Mouse (Mus musculus) thymus, postnatal 25 days (tissue): ENCODE results near the gene Ppip5k1.
"Not testable (repeated sequence)": the region's sequence is repeated elsewhere in the genome, so short reads cannot be mapped to it uniquely, and the experiment has no call there.

Source experiments
- DNase-seq: peaks from one replicate; pipeline ENCODE4 v3.0.0; 2022

Ppip5k1 gene

DNA sequence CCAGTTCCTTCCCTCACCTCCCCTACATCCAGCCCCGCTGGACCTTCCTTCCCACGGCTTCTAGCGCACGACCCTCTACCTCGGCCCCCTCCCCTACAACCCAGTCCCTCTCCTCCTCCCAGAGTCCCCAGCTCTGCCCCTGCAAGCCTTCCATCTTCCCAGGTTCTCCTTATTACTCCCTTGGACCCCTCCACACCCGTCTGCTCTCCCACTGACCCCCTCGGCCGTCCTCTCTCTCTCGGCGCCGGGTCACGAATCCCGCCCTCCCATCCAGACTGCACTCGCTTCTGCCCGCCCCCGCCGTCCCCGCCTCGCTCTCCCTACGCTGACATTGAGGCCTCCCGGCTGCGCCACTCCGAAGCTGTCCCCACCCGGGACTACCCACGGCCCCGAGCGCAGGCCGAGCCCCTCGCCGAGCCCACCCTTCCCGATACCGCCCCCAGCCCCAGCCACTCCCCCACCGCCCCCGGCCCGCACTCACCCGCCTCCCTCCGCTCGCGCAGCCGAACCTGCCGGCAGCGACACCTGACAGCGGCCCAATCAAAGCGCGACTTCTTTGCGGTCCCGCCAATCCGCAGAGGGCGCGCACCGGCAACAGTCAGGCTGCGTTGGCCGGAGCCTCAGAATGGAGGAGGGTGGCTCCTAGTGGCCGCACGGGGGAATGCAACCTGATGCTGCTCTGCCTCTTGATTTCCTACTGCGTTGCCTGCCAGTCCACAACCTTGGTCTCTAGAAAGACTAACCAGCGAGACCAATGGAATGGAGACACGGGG, at the start of gene Ppip5k1:
Gene Ppip5k1, minus strand, starts transcription at position 577 of the 773 bp plus-strand sequence.
- peak; percentile 96 for DNase-seq

DNA sequence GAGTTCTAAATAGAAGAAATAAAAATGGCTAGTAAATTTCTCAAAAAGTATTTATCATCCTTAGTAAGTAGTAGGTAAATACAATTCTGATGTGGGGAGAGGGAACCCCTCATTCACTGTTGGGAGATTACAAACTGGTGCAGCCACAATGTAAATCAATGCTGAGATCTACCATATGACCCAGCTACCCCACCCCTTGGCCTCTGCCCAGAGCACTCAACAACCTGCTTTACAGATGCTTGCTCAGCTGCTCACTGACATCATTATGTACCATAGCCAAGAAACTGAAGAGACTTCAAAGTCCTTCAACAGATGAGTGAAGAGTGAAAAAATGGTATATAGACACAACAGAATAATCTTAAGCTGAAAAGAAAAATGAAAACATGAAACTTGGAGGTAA, 48.1 kb upstream of the Ppip5k1 start:
- no peak for DNase-seq

DNA sequence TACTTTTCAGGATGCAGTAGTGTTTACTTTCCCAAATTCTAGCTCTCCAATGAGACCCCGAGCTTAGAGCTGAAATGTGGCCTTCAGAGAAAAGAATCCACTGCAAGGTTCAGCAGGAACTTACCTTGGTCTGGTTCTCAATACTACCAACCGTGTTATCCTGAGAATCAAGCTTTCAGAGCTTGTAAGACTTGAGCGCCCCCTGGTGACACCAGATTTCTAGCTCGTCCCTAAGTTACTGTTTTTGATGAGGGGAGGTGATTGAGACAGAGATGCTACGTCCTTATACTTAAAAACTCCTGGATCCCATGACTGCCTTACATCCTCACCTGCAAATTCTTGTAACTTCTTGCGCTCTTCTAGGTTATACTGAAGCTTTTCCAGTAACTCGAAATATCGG, 41.4 kb upstream of the Ppip5k1 start:
- peak; percentile 78 for DNase-seq

DNA sequence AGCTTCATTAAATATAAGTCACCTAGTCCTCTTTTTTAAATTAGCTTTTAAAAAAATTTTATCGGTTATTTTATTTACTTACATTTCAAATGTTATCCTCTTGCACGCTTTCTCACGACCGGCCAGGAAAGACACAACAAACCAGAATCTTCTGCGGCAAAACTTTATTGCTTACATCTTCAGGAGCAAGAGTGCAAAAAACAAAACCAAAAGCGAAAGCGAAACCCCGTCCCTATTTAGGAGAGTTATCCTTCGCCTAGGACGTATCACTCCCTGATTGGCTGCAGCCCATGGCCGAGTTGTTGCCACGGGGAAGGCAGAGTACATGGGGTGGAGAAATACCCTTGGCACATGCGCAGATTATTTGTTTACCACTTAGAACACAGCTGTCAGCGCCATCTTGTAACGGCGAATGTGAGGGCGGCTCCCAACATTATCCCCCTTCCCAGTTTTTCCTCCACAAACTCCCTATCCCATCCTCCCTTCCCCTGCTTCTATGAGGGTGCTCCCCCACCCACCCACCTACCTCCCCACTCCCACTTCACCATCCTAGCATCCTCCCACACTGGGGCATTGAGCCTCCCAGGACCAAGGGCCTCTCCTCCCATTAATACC, 31.9 kb upstream of the Ppip5k1 start, which contains the start of gene Strc:
Gene Strc, minus strand, starts transcription at position 208 of the 615 bp plus-strand sequence.
- DNase-seq = not testable (repeated sequence)

DNA sequence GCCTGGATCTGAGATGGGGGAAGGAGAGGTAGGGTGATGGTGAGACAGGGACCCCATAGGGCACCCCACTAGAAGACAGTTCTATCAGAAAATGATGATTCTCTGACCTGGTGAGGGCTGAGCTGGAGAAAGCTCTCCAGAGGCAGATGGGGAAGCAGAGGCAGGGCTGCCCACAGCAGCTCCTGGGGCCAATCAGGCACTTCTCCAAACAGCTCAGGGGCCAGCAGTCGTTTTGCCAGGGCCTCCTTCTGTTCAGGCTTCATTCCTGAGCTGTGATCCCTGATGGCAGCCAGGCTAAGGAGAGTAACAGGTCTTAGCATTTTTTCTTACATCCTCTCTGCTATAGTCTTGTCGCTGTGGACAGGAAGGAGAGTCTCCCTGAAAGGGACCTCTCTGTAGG, 19.6 kb upstream of the Ppip5k1 start:
- no peak for DNase-seq

DNA sequence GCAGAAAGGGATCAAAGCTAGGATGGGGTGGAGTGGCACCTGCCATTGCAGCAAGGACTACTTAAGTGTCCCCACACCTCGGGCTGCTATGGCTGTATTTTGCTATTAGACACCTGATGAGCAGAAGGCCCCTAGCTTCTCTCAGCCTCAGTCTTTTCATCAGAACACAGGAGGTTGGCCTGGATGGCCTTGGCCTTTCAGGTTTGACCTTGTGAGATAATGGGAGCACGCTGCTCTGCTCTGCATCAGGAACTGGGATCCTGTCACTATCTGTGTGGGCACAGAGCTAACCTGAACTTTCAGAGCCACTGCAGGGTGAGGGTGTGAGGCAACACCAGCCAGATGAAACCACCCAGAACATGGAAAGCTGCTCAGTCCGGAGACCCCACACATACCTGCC, 17.1 kb upstream of the Ppip5k1 start:
- no peak for DNase-seq

DNA sequence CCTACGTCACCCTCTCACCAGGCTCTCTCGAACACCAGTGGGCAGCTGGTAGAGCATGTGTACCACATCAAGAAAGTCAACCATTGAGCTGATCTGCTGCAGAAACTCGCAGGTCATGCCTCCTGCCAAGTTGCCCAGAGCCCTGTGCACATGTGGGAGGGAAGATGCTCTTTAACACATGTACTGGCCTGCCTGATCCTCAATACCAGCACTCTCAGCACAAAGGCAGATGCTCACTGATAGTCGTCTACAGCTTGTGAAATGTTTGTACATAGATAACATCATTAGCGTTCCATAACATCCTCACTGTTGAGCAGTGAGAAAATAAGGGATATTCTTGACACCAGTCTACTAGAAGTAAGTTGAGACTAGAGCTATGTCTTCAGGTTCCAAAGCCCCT, 15.7 kb upstream of the Ppip5k1 start:
- no peak for DNase-seq

DNA sequence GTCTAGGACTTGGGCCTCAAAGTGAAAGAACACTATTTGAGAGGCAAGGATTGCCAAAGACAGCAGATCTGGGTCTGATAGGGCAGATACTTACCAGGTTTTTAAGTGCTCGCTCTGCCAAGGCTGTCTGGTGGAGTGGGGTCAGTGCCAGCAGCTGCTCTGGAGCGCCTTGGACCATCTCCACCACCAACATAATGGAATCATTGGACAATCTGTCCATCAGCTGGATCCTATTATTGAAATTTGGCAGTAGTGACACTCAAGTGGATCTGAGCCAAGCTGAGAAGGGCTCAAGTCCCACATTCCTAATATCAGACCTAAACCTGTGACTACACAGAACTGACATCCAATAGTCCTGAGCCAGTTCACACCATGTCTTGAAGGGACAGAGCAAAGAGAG, 13.6 kb upstream of the Ppip5k1 start:
- no peak for DNase-seq

DNA sequence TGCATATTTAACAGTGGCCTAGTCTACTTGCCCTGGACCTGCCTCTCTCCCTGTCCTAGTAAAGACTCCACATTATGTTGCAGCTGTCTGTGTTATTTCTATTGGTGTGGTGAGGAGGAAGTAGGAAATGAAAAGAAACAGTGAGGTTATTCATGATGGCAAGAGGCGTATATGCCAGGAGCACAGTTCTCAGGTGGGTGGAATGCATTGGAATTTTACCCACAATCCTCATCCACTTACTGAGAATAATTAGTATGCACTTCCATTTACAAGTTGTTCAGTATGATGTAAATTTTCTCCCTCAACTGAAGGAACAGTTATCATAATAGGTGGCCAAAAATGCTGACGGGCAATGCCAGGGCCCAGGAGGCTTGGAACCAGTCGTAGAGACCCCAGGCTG, 8.5 kb upstream of the Ppip5k1 start:
- DNase-seq = no peak

DNA sequence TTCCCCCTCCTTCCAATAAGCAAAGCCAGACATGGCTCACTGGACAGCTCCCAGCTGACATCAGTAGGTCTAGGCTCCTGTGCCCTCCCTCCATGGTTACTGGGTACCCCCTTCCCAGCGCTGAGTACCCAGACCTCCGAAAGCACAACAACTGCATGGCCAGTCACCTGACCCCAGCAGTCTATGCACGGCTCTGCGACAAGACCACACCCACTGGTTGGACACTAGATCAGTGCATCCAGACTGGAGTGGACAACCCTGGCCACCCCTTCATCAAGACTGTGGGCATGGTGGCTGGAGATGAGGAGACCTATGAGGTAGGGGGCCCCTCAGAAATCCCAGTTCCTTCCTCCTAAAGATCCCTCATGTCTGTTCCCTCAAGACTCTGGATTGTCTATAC, 4.3 kb upstream of the Ppip5k1 start:
- DNase-seq = no peak

DNA sequence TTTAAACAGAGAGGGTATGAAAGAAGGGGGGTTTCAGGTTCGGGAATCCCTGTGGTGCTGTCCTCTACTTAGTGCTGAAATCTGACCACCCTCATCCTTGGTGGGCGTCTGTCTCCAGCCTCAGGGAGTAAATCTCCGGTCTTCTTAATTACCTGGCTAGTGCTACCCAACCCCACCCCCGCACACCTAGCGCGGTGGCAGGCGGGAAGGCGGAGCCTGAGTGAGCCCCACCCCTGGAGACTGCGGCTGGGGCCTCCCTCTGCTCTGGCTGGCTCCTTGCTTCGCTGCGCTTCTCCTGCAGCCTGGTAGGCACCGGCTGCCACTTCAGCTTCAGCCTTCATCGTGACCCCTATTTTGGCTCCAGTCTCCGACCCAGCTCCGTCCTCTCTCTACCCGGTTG, 3.2 kb upstream of the Ppip5k1 start:
- peak; percentile 35 for DNase-seq

DNA sequence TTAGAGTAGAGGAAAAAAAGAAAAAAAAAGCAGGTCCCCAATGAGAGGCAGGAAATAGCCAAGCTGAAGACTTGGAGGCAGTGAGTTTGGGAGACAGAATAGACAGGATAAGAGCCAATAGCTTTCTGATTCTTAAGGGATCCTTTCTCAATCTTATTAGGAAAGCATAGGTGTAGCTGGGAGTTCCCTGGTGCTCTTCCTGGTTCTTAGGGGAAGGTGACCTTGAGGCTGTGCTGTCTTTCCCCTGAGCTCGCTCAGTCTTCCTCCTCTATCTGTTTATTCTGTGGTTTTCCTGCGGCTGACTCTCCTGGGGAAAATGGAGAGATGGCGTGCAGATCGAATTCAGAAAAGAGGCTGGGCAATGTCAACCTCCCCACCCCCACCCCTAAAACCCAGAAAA, 2.8 kb upstream of the Ppip5k1 start:
- no peak for DNase-seq

DNA sequence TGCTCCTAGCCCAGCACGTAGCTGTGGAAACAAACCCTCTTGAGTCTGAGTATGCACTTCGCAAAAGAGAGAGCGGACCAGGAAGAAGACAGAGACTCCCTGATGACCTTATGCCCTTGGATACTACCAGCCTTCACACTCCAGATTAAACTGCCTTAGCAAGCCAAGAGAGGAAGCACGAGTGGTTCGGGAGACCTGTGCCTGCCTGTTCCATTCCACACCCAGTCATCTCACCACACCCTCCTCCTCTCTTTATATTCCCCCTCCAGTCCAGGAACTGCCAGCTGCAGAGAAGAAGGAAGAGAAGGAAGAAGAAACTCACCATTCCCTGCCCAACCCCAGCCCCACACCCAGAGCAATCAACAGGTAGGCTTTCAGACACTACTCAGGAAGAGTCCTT, 2.3 kb upstream of the Ppip5k1 start, which contains the start of gene Ckmt1:
Gene Ckmt1, plus strand, starts transcription at position 221 of the 400 bp plus-strand sequence.
- DNase-seq = no peak

DNA sequence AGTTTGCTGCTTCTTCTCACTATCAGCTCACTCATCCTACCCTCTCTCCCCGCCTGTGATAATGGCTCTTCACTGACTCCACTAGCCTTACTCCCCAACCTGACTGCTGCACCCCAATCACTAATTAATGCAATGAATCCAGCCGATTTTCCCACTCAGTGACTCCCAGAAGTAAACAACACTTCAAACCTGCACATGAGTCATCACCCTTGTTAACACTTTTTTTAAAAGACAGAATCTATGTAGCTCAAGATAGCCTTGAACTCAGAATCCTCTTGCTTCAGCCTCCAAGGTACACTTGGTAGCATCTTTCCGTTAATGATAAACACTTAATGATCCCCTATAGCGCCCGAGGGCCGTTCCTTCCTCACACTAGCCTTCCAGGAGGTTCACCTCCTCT, 818 bp downstream of the Ppip5k1 start:
- DNase-seq = no peak

DNA sequence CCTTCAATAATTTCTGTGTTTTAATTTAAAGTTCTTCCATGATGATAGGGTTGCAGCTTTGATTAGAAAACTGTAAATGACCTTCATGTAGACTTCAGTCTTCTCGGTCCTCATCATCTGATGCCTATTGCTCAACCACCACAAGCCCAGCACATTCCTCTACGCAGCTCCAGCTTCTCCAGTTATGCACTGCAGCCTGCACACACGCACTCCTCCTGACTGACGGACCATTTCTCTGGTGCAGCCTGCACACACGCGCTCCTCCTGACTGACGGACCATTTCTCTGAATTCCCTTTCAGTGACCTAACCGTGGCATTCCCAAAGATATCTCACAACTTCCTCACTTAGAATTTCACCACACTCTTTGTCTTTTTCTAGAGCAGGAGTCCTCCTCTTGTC, 2.0 kb downstream of the Ppip5k1 start:
- no peak for DNase-seq

DNA sequence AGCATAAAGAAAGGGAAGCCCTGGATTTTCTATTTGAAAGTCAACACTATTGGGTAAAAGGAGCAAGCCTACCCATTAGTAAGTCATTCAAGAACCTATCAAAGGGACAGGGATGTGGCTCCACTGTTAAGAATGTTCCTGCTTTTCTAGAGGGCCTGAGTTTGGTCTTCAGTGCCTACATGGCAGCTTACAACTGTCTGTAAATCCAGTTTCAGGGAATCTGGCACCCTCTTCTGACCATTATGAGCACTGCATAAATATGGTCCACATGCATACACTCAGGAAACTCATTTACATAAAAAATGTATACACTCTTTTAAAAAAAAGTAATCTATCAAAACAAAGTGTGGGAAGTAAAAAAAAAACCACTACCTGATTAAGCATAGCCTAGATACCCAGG, 16.1 kb downstream of the Ppip5k1 start:
- peak; percentile 11 for DNase-seq

DNA sequence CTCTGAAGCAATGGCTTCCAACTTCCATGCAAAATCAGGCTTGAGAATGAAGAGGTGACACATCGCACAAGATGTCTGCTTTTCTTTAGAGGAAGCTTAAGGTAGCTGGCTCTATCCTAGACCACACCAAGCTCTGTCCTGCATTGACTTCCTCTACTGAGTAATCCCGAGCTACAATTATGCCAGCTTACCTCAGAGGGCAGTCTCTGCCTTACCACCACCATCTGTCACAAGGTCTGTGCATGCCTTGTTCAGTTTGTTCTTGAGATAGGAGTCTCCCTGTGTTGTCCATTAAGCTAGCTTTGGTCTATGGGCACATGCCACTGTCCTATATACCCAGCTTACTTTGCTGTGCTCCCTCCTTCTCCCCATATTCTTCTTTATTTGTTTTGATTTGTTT, 25.7 kb downstream of the Ppip5k1 start:
- no peak for DNase-seq

DNA sequence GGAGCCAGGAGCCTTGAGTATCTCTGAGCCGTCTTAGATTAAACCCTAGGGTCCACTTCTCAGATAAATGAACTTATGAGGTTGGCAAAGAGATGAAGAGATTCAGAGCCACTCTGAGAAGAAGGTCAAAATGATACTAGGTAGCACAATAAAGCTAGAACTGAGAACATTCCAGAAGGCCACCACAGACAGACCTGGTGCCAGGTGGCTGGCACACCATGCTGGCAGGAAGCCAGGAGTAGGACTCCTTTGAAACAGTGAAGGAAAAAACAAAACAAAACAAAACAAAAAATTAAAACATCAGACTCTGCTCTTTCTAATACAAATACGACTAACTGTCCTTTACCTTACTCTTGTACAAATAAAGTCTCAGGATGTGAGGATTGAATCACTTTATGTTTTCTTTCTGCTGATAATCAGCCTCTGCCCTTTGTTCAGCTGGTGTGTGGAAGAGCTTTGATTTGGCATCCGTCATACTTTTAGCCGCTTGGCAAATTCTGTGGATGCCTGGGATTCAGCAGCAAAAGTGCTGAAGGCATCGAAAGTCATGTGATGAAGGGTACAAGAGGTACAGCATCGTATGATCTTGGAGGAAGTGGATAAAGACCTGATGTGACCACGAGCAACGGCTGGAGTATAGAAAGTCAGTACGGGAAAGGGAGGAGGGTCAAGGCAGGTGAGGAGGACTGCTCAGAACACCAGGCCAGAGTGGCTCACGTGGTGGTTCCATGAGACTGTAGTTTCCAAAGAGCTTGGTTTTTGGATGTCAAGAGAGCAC, 31.3 kb downstream of the Ppip5k1 start:
- no peak for DNase-seq

DNA sequence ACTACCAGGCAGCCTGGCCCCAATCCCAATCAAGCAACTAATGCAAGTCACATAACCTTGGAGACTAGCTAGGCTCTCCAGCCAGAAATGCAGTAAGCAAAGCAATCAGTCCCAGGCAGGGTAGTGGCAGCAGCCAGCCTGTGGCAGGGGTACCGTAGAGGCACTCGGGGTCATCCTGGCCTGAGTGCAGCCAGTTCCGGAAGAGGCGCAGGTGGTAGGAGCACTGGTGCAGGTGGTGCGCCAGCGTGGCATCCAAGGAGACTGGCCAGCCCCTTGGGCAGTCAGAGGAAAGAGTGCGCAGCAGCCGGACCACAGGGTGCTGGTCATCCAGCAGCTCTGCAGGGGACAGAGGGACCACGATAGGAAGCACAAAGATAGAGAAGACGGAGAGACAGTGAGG, 32.2 kb downstream of the Ppip5k1 start:
- no peak for DNase-seq

DNA sequence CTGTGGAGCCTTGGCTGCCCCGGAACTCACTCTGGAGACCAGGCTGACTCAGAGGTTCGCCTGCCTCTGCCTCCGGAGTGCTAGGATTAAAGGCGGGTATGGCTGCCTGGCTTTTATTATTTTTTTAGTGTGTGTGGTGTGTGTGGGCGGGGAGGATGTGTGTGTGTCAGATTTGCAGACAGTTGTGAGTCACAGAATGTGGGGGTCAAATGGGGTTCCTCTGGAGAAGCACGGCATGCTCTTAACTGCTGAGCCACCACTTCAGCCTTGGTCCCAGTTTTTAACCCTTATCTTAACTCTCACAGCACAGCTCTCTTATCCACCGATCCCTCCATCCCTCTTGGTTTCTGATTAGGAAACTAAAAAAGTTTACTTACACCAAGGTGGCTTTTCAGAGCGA, 38.9 kb downstream of the Ppip5k1 start:
- DNase-seq = no peak

DNA sequence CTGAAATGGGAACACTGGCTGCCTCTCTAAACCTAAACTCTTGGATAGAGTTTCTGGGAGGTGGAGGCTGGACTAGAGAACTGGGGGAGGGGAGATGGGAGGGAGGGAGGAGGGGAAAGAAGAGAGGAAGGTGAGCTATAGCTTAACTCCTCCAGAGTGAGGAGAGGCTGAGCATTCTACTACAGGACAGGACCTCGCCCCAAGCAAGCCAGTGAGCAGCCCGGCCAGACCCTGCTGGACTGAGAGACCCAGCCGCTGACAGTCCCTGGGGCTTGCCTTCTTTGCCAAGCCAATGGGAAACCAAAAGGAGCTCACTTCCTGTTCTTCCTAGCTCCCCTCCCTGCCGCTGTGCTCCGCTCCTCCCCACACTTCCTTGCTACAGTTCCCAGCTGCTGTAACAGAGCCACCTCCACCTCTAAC, 46.2 kb downstream of the Ppip5k1 start:
- DNase-seq = no peak

DNA sequence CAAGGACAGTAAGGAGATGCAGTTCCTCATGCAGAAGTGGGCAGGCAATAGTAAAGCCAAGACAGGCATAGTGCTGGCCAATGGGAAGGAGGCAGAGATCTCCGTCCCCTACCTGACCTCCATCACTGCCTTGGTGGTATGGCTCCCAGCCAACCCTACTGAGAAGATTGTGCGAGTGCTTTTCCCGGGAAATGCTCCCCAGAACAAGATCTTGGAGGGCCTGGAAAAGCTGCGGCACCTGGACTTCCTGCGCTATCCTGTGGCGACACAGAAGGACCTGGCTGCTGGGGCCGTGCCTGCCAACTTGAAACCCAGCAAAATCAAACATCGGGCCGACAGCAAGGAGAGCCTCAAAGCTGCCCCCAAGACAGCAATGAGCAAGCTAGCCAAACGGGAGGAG, 55.2 kb downstream of the Ppip5k1 start:
- no peak for DNase-seq

DNA sequence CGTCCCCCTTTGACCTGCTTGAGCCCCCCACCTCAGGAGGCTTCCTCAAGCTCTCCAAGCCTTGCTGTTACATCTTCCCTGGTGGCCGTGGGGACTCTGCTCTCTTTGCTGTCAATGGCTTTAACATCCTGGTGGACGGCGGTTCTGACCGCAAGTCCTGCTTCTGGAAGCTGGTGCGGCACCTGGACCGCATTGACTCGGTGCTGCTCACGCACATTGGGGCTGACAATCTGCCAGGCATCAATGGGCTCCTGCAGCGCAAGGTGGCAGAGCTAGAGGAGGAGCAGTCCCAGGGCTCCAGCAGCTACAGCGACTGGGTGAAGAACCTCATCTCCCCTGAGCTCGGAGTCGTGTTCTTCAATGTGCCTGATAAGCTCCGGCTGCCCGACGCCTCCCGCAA, 55.7 kb downstream of the Ppip5k1 start:
- no peak for DNase-seq

DNA sequence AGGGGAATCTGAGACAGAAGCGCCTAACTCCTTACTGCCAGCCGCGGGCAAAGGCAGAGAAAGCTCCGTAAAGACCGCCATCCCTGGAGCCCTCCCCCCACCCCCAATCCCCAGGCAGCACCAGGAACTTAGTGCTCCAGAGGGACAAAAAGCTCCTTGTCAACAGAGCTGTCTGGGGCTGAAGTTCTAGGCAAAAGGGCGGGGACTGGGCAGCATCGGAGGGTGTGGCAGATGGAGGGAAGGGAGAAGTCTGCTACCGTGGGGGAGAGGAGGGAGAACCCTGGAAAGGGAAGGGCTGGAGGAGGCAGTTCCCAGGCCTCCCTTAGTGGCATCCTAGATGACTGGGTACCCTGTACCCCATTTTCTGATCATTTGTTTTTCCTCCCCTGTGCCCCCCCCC, 57.1 kb downstream of the Ppip5k1 start:
- DNase-seq = no peak
